Mouse (Mus musculus): ENCODE results near the gene Zfp101.

Zfp101 gene

DNA sequence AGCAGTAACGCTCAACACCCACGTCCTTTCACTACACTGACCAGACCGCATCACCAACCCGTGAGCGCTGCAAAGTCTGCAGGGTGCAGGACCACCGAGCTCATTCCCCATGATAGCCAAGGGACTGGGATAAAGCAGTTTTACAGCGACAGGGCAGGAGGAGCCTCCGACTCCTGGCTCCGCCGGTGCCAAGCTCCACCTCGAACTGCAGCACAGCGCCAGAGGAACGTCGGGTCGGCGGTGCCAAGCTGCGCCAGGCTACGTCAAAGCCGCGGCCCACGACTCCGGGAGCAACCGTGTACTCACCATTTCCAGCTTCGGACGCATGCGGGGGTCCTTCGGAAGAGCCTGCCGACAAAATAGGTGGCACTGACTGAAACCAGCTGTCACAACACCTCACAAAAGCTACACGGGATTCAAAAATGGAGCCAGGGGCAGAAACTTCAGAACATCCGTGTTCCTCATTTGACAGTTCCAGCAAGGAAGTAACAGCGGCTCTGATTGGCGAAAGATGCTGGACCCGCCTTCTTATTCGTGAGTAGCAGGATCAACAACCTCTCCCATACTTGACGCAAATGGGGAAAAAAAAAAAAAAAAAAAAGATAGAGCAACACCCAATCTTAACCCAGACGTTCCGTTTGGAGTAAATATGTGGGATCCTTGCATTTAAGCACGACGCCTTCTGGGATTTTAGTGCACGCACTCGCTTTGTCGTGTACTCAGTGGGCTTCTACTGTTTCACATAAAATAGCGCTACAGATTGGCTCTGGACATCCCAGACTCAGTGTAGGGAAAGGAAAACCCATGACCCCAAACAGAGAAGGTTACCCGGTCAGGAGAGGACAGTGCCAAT, at the start of gene Zfp101:
Zfp101 (minus strand) TSS at position 460 of the 853 bp plus-strand sequence.
- peak; percentile 85 for DNase-seq

DNA sequence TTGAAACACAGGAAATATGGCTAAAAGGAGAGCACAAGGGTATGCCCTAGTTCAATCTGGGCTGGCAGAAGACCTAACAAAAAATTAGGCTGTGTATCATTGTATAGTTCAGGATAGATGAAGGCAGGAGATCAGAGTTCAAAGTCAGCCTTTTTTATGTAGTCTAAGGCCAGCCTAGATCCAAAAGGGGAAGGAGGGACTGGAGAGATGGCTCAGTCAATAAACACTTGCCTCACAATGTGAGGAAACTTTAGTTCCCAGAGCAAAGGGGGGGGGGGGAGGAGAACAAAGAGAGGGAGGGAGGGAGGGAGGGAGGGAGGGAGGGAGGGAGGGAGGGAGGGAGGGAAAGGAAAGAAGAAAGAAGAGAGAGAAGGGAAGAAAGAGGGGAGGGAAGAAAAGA, 46.7 kb upstream of the Zfp101 start:
- DNase-seq = no peak

DNA sequence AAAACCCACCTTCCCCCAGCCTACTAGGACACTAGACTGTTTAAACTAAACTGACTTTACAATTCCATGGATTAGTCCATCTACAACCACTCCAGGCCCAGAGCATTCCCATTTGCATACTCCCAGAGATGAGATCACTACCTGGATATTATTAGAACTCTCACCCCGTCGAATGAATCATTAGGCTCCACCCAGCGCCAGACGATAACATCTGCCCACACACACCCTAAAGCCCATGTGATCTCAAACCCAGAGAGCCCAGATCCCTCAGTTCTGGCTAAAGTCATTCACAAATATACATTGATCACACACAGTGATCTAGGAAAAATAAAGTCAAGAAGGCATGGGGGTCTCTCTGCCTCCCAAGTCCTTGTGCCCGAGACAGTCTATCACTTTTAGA, 45.5 kb upstream of the Zfp101 start:
- no peak for DNase-seq

DNA sequence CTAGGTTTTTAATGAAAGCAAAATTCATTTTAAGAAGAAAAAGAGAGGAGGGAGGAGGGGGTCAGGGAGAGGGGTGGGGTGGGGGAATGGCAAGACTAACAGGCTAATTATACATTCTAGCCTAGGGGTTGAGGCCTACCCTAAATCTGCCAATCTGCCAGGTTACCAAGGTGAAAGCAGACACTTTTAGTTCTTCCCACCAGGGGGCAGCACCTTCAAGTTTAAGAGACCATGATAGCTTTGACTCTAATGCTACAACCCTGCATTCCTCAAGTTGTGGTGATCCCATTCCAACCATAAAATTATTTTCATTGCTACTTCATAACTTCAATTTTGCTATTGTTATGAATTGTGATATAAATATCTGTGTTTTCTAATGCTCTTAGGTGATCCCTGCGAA, 44.7 kb upstream of the Zfp101 start:
- DNase-seq = peak; percentile 76

DNA sequence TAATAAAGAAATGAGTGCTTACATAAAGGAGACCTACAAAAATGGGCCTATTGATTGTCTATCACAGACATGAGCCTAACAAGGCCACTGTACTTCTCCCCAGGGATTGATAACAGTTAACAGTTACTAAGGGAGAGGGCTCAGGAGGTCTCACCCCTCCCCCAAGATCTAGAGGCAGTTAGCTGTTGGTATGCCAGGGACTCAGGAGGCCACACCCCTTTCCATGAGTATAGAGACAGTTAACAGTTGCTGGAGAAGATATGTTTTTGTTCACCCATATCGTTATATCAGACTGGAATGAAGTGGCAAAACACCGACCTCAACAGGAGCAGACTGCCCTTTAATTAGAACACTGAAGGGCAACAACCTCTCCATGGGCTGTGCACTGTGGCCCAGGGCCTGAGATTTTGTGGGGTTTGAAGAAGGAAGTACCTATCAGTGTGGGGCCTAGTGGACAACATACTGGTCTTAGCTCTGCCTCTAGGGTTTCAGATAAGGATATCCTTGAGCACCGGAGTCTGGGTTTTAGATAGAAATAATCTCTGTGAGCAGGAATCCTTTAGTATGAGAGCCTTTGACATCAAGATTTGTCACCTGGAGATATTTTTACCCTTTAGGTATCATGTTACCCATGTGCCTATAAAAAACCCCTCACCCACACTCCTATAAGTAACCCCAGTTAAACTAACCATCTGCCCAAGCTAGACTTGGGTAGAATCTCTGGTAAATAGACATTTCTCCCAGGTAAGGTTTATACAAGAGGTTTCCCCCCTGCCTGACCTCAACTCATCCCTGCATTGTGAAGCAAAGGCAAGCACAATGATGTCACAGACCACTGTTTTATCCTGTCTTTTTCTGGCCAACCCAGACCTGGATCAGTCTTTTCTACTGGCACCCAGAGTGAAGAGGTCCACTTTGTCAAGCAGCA, 37.8 kb upstream of the Zfp101 start, which contains the start of gene Actl9:
Actl9 (plus strand) TSS at position 878 of the 928 bp plus-strand sequence.
- no peak for DNase-seq

DNA sequence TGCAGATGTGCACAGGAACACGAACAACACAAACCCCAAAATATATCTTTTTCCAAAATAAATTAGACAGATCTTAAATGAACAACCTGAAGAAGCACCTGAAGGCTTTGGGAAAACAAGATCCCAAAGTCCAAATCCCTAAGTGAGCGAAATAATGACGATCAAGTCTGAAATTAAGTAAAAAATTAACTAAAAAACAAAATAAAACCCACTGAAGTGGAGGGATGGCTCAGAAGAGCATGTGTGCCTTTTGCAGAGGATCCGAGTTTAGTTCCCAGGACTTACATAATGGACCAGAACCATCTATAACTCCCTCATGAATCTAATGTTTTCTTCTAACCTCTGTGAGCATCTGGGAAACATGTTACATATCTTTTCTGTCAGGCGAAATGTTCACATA, 2.2 kb downstream of the Zfp101 start:
- no peak for DNase-seq

DNA sequence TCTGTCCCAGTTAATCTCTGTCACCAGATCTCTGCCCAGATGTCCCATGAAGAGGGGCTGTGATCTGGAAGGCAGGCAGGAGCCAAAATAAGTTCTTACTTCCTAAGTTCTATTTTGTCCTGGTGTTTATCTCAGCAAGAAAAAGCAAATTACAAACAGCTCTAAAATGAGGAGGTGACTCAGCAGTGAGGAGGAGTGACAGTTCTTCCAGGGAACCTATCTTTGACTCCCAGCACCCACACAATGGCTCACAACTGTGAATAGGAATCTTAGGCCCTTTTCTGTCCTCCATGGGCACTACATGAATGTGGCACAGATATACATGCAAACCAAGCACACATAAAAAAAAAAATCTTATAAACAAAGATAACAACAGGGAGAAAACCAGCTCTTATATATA, 8.7 kb downstream of the Zfp101 start:
- no peak for DNase-seq

DNA sequence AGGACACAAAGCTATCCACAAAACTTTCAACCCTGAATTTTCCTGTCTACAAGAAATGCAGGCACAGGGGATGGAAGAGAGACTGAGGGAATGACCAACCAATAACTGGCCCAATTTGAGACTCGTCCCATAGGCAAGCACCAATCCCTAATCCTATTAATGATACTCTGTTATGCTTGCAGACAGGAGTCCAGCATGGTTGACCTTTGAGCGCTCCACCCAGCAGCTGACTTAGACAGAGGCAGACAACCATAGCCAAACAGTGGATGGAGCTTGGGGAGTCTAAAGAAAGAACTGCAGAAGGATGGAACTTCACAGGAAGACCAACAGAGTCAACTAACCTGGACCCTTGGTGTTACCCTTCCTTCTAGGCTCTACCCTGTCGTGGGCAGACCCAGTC, 21.6 kb downstream of the Zfp101 start:
- no peak for DNase-seq

DNA sequence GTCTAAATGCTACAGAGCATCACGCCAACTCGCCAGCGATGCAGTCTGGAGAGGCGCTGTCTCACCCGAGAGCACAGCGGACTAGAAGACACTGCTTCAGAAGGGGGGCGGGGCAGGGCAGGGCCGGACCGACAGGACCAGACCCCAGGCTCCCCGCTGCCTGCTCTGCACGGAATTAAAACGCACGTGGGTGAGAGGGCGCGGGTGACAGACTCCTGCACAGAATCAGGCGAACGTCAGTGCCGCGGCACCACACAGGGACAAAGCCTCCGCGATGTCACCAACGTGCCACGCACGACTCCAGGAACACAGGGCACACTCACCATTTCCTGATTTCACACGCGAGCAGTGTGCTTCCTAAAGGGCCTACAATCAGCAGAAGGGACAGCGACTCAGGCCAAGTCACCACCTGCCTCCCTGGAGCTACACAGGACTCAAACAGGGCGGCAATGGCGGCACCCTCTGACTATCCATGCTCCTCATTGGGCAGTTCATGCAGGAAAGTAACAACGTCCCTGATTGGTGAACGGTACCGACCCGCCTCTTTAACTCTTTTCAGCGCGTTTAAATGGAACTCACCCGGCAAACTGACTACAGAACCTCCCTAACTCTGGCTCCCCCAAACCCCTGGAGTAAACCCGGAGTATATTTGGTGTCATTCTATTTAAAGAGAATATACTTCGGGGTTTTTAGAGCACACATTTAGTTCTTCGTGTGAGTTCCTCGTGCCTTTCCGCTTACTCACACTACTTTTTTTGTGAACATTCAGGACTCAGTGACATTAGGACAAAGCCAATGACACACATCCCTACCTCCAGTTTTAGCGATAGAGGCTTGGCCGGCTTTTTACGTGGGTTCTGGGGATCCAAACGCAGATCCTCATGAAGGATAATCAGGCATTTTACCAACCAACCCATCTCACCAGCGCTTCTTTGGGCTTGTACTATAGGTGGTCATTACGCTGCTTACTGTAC, 35.7 kb downstream of the Zfp101 start, which contains the start of gene Zfp81:
Zfp81 (minus strand) TSS at position 468 of the 974 bp plus-strand sequence.
- peak; percentile 79 for DNase-seq

DNA sequence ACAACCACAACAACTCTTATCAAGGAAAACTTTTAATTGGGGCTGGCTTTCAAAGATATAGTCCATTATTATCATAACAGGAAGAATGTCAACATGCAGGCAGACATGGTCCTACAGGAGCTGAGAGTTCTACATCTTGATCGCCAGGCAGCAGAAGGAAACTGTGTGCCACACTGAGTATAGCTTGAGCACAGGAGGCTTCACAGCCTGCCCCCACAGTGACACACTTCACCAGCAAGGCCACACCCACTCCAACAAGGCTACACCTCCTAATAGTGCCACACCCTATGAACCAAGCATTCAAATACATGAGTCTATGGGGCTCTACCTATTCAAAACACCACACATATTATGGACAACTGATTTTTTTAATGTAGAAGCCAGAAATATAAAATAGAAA, 41.5 kb downstream of the Zfp101 start:
- no peak for DNase-seq
